Mouse (Mus musculus) left cerebral cortex, postnatal 4 days (tissue): Measurements from ENCODE around the gene Golga2. TPM values are rescaled to one million over a fixed set of nuclear protein-coding genes. Genes with fewer than 3 reads are reported as not detected.
A peak's percentile ranks its signal among the peaks of the same experiment; 100 is the strongest.

Experiments used
- microRNA-seq: library from miRNA; unstranded; fragments of <30 nt; microRNA quantifications from one replicate; pipeline ENCODE4 v1.2.0, GENCODE M21; 2022
- total RNA-seq, 2 experiments: library from RNA; stranded (reverse); gene quantifications; 2 replicates each; pipeline ENCODE4 v1.2.3; 2021

Gene Golga2
- total RNA-seq, 2 experiments from 2014 or later = 75.6 to 81.7 TPM

Small RNA genes within 50 kb of the gene (microRNA-seq; reads per million reads assigned to microRNA genes)
- gene Gm23363 = not detected
- gene Mir199b = 6.9 reads per million, percentile 17 among the genes with 10 or more reads in this experiment

Other genes starting within 250 kb of the Golga2 start
- under 1 TPM; 0.70 to 0.92 TPM for gene Fam78a, start 202.5 kb upstream of the Golga2 start, total RNA-seq
- 10 to 100 TPM; 18.1 to 18.3 TPM for gene Plpp7, start 191.9 kb upstream of the Golga2 start, total RNA-seq
- 100 to 1,000 TPM; 327 to 335 TPM for gene Prrc2b, start 136.3 kb upstream of the Golga2 start, total RNA-seq
- 10 to 100 TPM; 36.5 to 37.1 TPM for gene Pomt1, start 50.8 kb upstream of the Golga2 start, total RNA-seq
- 10 to 100 TPM; 61.8 to 62.5 TPM for gene Uck1, start 27.2 kb upstream of the Golga2 start, total RNA-seq
- gene Swi5, start 691 bp downstream of the Golga2 start, total RNA-seq = 100 to 1,000 TPM; 228 to 230 TPM
- gene Ciz1, start 64.9 kb downstream of the Golga2 start, total RNA-seq = 100 to 1,000 TPM in 1 of 2 experiments, 10 to 100 TPM in 1; 87.7 to 101 TPM
- gene Dnm1, start 66.0 kb downstream of the Golga2 start, total RNA-seq = 100 to 1,000 TPM; 241 to 308 TPM
- gene 1110008P14Rik, start 94.6 kb downstream of the Golga2 start, total RNA-seq = 100 to 1,000 TPM; 101 to 110 TPM
- 1 to 10 TPM; 1.9 TPM for gene Lcn2, start 100.9 kb downstream of the Golga2 start, total RNA-seq
- gene Ptges2, start 108.5 kb downstream of the Golga2 start, total RNA-seq = 10 to 100 TPM; 44.9 to 48.1 TPM
- 1 to 10 TPM; 3.1 to 4.0 TPM for gene Naif1, start 163.1 kb downstream of the Golga2 start, total RNA-seq
- 10 to 100 TPM; 47.9 to 50.8 TPM for gene Slc25a25, start 164.1 kb downstream of the Golga2 start, total RNA-seq
- gene Fam102a, start 247.9 kb downstream of the Golga2 start, total RNA-seq = 10 to 100 TPM; 18.8 to 20.1 TPM